Mouse (Mus musculus): ENCODE measurements around the gene Ctps. TPM values are rescaled to one million over a fixed set of nuclear protein-coding genes. Genes with fewer than 3 reads are reported as not detected.

The Ctps gene
- total RNA-seq, 2 experiments from 2014 or later, result 62.2 to 62.5 TPM

- intact Hi-C loops (cut with DNase I), result loop anchor here (5.0 to 10.0 kb wide), 2 partner anchors 46 to 106 kb away; partner anchors contain the start of gene Scmh1
- DNase-seq (ENCODE audit: extremely low spot score in 1 of 2, low spot score in 2 of 2), result no peak
Measured at GRCm38 (mm10) chr4:120511203-120511602, 58.9 kb downstream of the Ctps start.

- intact Hi-C loops (cut with DNase I), result no loop called here
- no peak for DNase-seq (ENCODE audit: extremely low spot score in 1 of 2, low spot score in 2 of 2)
Measured at GRCm38 (mm10) chr4:120506955-120507354, 63.1 kb downstream of the Ctps start.

Other genes starting within 250 kb of the Ctps start
- gene Scmh1, start 165.0 kb downstream of the Ctps start, total RNA-seq (2021), result 100 to 1,000 TPM; 129 TPM
- gene Slfnl1, start 38.0 kb downstream of the Ctps start, total RNA-seq (2021), result under 1 TPM in 1 of 2 experiments, not detected in 1; 0.39 TPM
- gene Gm8439, start 18.5 kb upstream of the Ctps start, total RNA-seq (2021), result not detected
- gene Cited4, start 96.3 kb upstream of the Ctps start, total RNA-seq (2021), result 1 to 10 TPM; 7.0 to 9.0 TPM
- gene Kcnq4, start 178.3 kb upstream of the Ctps start, total RNA-seq (2021), result 10 to 100 TPM; 11.4 to 12.6 TPM